Mouse (Mus musculus) cerebellum, adult 2 months (tissue): Measurements from ENCODE around the gene Tcf7l2. TPM values are rescaled to one million over a fixed set of nuclear protein-coding genes. Genes with fewer than 3 reads are reported as not detected.

Experiments
- DNase-seq, 2 experiments: peaks; one replicate each; pipeline ENCODE4 v3.0.0; 2021
- H3K27ac ChIP-seq: fragments of 200-500 bp; 2 replicates; pipeline ENCODE4 v1.5.1; 2012; ENCODE audit warnings: low read length, control low read depth, inconsistent platforms; ENCODE audit not compliant: insufficient read depth
- H3K27me3 ChIP-seq: fragments of 200-500 bp; 2 replicates; pipeline ENCODE4 v1.6.1; 2012; ENCODE audit warnings: inconsistent platforms, mild to moderate bottlenecking, low read length, moderate library complexity; ENCODE audit not compliant: control insufficient read depth, insufficient read depth
- H3K4me1 ChIP-seq: fragments of 200-500 bp; 2 replicates; pipeline ENCODE4 v1.6.1; 2011; ENCODE audit warnings: low read length; ENCODE audit not compliant: control insufficient read depth, insufficient read depth
- H3K4me3 ChIP-seq: fragments of 200-500 bp; replicated peaks from 2 replicates; pipeline ENCODE3; 2011; ENCODE audit warnings: mild to moderate bottlenecking, low read depth, low read length, control low read depth; ENCODE audit not compliant: insufficient read depth
- CTCF ChIP-seq: fragments of 200-500 bp; IDR thresholded peaks from 2 replicates; pipeline ENCODE4 v1.5.1; 2011; ENCODE audit warnings: low read depth, mild to moderate bottlenecking, control low read depth, low read length, moderate library complexity, borderline replicate concordance; ENCODE audit not compliant: insufficient read depth
- POLR2A ChIP-seq: fragments of 200-500 bp; IDR thresholded peaks from 2 replicates; pipeline ENCODE4 v1.6.1; 2011; ENCODE audit warnings: low read length, control low read depth, borderline replicate concordance; ENCODE audit not compliant: insufficient read depth
- WGBS: fragments of 180-500 bp; shearing (Covaris S2); methylation state at CpG from one replicate; pipeline ENCODE4 v1.1.7; 2018; 5-methylcytosine and 5-hydroxymethylcytosine counted together
- polyA plus RNA-seq: library from polyadenylated mRNA; depleted of rRNA; stranded (reverse); fragments of >200 nt; gene quantifications from 2 replicates; pipeline ENCODE4 v1.2.3, GENCODE M21; 2012

Gene Tcf7l2
- polyA plus RNA-seq, 1 experiment = 23.3 TPM

- Histone ChIP-seq H3K4me3 (no peak overlapping the region), H3K27ac (no peak overlapping the region), H3K4me1 (no peaks in the 10 kb centered on the region), H3K27me3 (no peaks in the 10 kb centered on the region)
- DNase-seq = no peak
- TF ChIP-seq CTCF = no peak
- no peak for TF ChIP-seq POLR2A
- WGBS = 60% methylated on average over 3 of the region's 3 CpGs
Measured at GRCm38 (mm10) chr19:55714665-55715064, 27.0 kb upstream of the Tcf7l2 start.

- no peak overlapping the region for H3K4me3 ChIP-seq
- no peaks in the 10 kb centered on the region for H3K27me3 ChIP-seq
- no peaks in the 10 kb centered on the region for H3K4me1 ChIP-seq
- 79% methylated on average over 6 of the region's 6 CpGs for WGBS
- DNase-seq = no peak
- H3K27ac ChIP-seq = no peak overlapping the region
- TF ChIP-seq CTCF (no peak), POLR2A (no peak)
Measured at GRCm38 (mm10) chr19:55719083-55719482, 22.5 kb upstream of the Tcf7l2 start.

GRCm38 (mm10) chr19:55719524-55720408 is 21.9 kb upstream of the Tcf7l2 start:
- no peak for DNase-seq
- Histone ChIP-seq H3K27me3 (no peaks in the 10 kb centered on the region), H3K4me3 (no peak overlapping the region), H3K27ac (no peak overlapping the region), H3K4me1 (no peaks in the 10 kb centered on the region)
- WGBS = 61% methylated on average over 20 of the region's 20 CpGs
- TF ChIP-seq POLR2A = no peak
- TF ChIP-seq CTCF = no peak

GRCm38 (mm10) chr19:55720409-55721092 is 21.1 kb upstream of the Tcf7l2 start:
- DNase-seq = no peak
- Histone ChIP-seq H3K4me3 (no peak overlapping the region), H3K27me3 (no peaks in the 10 kb centered on the region), H3K4me1 (no peaks in the 10 kb centered on the region), H3K27ac (no peak overlapping the region)
- WGBS = 66% methylated on average over 16 of the region's 16 CpGs
- TF ChIP-seq POLR2A (no peak), CTCF (no peak)

- WGBS = 29% methylated on average over 6 of the region's 6 CpGs
- no peaks in the 10 kb centered on the region for H3K27me3 ChIP-seq
- DNase-seq = no peak
- TF ChIP-seq CTCF = no peak
- TF ChIP-seq POLR2A = no peak
- H3K27ac ChIP-seq = no peak overlapping the region
- no peaks in the 10 kb centered on the region for H3K4me1 ChIP-seq
- H3K4me3 ChIP-seq = no peak overlapping the region
Measured at GRCm38 (mm10) chr19:55722376-55722775, 19.2 kb upstream of the Tcf7l2 start.

- DNase-seq = no peak
- H3K27ac ChIP-seq = no peak overlapping the region
- H3K4me1 ChIP-seq = no peaks in the 10 kb centered on the region
- no peak overlapping the region for H3K4me3 ChIP-seq
- WGBS = 83% methylated on average over 8 of the region's 8 CpGs
- H3K27me3 ChIP-seq = no peaks in the 10 kb centered on the region
- no peak for TF ChIP-seq POLR2A
- TF ChIP-seq CTCF = no peak
Measured at GRCm38 (mm10) chr19:55729376-55729775, 12.2 kb upstream of the Tcf7l2 start.

GRCm38 (mm10) chr19:55732499-55732898 is 9.1 kb upstream of the Tcf7l2 start:
- no peaks in the 10 kb centered on the region for H3K4me1 ChIP-seq
- TF ChIP-seq POLR2A (no peak), CTCF (no peak)
- DNase-seq = no peak
- 60% methylated on average over 6 of the region's 6 CpGs for WGBS
- no peak overlapping the region for H3K27ac ChIP-seq
- H3K4me3 ChIP-seq = no peak overlapping the region
- no peaks in the 10 kb centered on the region; the same call in 1 of the 2 replicates for H3K27me3 ChIP-seq

- no peak overlapping the region for H3K27ac ChIP-seq
- H3K4me3 ChIP-seq = no peak overlapping the region
- no peak for DNase-seq
- H3K27me3 ChIP-seq = no peaks in the 10 kb centered on the region; the same call in 1 of the 2 replicates
- H3K4me1 ChIP-seq = no peaks in the 10 kb centered on the region
- 57% methylated on average over 3 of the region's 3 CpGs for WGBS
- TF ChIP-seq CTCF = no peak
- no peak for TF ChIP-seq POLR2A
Measured at GRCm38 (mm10) chr19:55732994-55733393, 8.6 kb upstream of the Tcf7l2 start.
